Mouse (Mus musculus): ENCODE results near the gene Nub1. TPM values are rescaled to one million over a fixed set of nuclear protein-coding genes. Genes with fewer than 3 reads are reported as not detected.

Nub1 gene
- total RNA-seq, 2 experiments from 2014 or later = 29.1 to 29.2 TPM

DNA sequence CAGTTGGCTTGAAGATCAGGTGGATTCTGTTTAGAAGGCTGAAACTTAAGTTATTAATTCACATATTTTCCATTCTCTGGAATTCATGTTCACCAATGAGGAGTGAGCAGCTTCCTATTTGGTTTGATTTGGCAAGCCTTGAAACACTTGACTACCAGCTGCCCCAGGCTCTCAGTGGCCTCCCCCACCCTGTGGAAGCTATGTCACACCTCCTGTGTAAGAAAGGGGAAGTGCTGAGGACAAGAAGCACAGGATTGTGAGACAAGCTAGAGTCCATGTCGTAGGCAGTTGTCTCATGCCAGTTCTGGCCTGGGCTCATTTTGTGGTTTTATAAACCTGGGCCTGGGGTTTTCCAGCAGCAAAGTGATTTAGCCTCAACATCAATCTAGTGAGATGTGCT, 2.4 kb downstream of the Nub1 start:
- no peak for DNase-seq (ENCODE audit: low spot score in 2 of 2)

DNA sequence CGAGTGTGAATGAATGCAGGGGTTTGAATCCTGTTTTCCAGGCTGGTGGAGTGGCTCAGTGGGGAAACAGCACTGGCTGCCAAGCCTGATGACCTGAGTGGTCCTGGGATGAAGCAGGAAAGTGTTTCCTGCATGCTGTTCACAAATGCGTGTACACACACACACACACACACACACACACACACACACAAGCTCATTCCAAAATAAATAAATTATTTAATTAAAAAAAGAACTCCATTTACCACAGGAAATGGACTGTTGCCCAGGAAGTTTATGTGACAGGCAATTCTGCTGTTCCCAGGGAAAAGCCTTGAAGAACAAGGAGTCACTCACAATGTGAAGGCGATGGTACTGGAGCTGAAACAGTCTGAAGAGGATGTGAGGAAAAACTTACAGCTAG, 11.4 kb downstream of the Nub1 start:
- DNase-seq (ENCODE audit: low spot score in 2 of 2) = no peak

DNA sequence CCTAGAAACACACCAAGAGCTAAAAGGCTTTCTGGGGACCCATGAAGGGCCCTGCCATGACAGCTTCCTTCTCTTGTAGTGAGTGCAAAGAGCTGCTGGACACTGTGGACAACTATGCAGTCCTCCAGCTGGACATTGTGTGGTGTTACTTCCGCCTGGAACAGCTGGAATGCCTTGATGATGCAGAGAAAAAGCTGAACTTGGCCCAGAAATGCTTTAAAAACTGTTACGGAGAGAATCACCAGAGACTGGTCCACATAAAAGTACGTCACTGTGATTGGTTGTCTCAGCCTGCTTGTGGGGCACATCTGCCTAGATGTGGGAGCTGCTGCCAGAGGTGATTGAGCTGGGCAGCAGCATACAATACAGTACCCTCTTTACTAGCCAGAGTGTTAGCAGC, 15.9 kb downstream of the Nub1 start:
- DNase-seq (ENCODE audit: low spot score in 2 of 2) = no peak

DNA sequence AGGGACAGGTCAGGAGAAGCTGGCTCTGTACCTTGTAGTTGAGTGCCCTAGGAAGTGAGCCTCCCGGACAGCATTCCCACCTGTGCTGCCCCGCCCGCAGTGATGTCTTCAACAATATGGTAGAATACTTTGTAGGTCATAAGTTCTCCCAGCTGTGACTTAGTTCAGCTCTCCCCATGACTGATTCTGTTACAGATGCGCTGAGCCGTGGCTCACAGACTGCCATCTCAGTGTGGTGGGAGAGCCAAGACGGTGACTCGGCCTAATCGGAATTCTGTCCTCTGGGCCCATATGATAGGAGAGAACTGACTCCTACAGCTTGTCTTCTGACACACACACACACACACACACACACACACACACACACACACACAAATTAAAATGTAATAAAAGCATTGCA, 19.3 kb downstream of the Nub1 start:
- no peak for DNase-seq (ENCODE audit: low spot score in 2 of 2)

DNA sequence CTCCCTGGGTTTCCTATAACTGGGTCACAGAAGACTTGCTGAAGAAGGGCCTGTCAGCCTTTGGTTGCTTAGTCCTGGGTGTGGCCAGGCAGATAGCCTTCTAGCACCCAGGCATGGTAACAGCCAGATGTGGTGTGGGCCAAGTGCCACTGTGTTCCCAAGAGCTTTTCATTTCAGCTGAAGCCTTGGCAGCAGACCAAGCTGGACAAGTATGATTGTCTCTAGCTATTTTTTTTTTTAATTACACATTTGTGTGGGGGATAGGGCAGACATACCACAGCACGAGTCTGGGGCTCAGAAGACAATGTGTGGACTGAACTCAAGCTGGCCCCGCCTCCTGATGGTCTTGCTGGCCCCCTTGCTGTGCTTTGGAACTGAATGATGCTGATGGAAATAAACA, 24.6 kb downstream of the Nub1 start:
- DNase-seq (ENCODE audit: low spot score in 2 of 2) = peak in 1 of 2 experiments; percentile 34

DNA sequence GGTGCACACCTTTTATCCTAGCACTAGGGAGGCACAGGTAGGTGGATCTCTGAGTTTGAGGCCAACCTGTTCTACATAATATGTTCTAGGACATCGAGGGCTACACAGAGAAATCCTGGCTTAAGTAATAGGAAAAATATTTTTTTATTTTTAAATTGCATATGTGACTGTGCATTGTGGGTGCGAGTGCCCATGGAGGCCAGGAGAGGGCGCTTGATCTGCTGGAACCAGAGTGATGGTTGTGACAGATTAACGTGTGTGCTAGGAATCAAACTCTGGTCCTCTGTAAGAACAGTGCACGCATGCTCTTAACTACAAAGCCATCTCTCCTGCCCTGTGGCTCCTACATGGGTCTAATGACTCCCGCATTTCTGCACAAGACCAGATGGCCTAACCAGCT, 26.3 kb downstream of the Nub1 start:
- no peak for DNase-seq (ENCODE audit: low spot score in 2 of 2)

DNA sequence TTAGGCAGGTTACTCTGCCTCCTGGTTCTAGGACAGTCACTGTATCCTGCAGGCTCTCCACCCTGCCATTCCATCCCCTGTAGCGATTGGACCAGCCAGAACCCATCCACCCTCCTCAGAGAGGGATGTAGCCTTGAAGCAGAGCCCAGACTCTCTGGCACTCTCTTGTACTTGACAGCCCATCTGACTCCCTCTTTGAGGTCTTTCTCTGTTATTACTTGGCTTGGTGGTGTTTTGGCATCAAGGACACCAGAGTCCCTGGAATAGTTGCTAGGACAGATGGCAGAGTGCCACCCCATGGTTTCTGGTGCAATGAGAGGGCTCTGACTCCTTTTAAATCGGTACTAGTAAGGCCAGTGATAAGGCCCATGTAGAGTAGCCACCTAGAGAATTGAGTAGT, 27.9 kb downstream of the Nub1 start:
- DNase-seq (ENCODE audit: low spot score in 2 of 2) = peak in 1 of 2 experiments; percentile 32

DNA sequence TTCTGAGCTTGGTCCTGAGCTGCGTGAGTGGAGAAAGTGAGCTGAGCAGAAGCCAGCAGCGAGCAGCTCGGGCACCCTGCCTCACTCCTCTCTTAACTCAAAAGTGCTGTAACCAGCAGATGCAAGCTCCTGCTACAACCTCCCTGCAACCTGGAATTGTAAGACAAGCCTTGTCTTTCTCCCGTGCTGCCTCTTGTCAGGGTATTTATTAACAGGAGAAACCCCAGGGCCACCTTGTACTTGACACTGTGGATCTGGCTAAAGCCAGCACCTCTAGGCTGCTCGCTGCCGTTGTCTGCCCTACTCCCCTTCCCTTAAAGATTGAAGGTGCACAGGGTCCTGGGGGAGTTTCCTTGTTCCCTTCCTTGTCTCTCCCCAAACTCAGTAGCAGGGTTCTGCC, 28.7 kb downstream of the Nub1 start:
- DNase-seq (ENCODE audit: low spot score in 2 of 2) = no peak

DNA sequence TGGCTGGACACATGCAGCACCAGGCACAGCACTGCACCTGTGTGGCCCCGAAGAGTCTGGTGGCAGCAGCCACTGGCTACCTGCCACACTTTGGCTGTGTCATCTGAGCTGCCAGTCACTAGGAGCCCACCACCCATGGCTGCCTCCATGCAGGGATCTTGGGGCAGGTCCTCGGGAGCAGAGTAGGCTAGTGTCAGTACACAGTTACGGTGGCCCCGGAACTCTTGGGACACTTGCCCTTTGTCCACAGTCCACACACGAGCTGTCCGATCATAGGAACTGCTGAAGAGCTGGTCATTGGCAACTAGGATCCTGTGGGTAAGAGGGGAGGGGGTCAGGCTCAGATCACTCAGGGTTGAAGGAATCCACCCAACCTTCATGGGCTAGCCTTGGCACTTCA, 32.7 kb downstream of the Nub1 start:
- no peak for DNase-seq (ENCODE audit: low spot score in 2 of 2)

DNA sequence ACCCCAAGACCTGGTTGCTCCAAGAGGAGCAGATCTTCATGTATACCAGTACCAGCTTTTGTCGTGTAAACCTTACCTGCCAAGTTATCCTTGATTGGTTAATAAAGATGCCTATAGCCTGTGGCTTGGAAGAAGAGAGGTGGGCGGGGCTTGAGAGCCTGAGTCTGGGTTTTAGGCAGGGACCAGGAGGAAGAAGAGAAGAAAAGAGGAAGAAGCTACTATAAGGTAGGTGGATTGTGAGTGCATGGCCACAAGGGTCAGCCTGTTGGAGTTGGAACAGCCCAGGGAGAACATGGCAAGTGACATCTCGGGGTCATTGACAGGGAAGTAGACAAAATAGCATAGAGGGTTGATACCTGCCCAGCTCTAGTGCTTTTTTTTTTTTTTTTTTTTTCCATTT, 34.5 kb downstream of the Nub1 start:
- no peak for DNase-seq (ENCODE audit: low spot score in 2 of 2)

DNA sequence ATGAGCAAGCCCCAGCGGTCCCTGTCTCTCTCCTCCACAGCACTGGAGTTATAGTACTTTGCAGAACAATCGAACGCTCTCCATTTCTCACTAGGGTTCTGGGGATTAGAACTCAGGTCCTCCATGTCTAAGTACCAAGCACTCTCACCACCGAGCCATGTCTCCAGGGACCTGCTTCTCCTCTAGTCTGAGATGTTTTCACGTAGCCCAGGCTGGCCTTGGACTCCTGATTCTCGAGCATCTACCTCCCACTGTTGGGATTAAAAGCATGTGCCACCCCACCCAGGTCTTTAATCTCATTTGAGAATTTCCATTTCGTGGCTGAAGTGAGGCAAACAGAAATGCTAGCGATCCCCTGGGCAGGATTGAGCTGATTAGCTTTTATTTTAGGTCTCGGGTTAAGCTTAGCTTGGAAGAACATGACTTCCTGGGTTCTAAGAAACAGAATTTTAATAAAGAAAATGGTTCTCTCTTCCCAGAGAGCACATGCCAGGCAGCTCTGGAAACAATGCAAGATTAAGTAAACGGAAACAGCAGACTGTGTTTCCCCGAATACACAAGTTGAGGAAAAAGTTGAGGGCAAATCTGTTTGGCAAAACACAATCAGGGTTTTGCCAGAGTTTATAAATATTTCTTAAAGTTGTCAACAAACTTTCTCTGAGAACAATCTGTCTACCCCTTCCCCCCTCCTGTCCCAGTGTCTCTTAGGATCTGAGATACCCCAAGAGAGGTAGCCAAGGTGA, 38.4 kb downstream of the Nub1 start:
- no peak for DNase-seq (ENCODE audit: low spot score in 2 of 2)

DNA sequence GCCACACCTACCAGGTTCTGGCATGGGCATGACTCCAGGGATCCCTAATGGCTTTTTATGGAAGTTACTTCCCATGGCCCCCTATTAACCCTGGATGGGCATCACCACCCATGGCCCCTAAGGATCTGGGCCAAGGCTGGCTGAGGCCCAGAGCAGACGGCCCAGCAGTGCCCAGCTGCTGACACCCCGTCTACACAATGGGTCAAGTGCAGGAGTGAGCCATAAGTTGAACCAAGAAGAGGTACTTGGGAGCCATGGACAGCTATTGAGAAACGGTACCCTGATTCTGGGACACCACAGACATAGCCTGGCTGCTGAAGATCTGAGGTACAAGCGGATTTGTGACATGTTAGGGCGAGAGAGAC, 38.9 kb downstream of the Nub1 start:
- no peak for DNase-seq (ENCODE audit: low spot score in 2 of 2)

DNA sequence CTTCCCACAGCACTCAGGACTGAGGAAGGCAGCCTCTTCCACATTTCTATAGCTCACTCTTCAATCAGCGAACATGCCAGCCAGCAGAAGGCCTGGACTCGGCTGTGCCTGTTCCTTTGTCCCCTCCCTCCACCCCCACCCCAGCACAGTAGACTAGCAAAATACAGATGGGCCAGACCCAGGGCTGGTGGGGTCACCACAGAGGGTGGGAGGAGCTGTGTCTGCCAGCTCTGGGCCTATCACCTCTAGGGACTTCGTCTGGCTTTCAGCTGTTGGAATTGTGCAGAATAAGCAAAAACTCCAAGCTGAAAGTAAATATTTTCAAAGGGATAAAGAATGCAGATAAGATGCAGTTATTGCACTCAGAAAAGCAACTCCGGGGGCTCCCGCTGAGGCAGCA, 39.5 kb downstream of the Nub1 start:
- DNase-seq (ENCODE audit: low spot score in 2 of 2) = no peak

DNA sequence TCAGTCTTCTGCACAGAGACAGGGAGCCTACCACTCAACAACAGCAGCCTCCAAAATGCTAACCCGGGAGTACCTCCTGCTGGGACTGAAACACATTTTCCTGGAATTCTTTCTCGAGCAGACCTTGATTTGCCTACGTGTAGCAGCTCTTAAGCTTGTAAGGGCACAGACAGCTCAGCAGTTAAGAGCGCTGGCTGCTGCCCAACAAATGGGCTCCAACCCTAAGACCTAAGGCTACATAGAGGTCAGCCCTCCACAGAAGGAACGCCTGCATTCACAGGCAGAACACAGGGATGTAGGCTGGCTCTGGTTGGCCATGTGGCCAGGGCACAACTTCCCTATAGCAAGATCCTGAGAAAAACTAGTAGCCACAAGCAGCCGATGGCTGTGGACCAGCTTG, 40.6 kb downstream of the Nub1 start:
- no peak for DNase-seq (ENCODE audit: low spot score in 2 of 2)

DNA sequence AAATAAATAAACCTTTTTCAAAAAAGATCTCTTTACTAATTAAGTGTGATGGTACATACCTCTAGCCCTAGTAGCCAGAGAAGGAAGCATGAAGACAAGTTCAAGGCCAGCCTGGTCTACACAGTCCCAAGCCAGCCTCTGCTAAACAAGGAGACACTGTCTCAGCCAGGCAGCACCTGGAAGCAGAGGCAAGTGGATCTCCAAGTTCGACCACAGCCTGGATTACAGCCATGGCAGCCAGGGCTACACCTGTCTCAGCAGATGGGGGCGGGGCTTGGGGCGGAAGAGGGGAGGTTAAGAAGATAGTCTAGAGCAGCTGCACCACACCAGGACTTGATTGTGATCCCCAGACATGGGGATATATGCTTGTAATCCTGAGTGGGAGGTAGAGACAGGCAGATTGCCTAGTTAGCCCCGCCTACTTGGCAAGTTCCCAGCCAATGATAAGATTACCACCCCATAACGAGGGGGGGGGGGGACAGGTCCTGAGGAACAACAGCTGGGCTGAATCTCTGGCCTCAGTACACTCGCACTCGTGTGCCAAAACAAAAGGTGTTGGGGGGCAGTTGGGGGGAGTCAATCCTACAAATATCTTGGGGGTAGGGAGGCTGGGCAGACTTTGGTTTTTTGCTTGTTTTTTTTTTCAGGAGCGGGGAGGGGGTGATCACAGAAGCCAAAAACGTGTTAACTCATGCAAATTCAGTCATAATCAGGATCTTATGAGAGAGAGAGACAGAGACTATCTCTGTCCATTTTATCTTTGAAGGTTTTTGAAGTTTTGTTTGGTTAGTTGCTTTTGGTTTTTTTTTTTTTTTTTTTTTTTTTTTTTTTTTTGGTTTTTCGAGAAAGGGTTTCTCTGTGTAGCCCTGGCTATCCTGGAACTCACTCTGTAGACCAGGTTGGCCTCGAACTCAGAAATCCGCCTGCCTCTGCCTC, 41.8 kb downstream of the Nub1 start:
- DNase-seq (ENCODE audit: low spot score in 2 of 2) = no peak

DNA sequence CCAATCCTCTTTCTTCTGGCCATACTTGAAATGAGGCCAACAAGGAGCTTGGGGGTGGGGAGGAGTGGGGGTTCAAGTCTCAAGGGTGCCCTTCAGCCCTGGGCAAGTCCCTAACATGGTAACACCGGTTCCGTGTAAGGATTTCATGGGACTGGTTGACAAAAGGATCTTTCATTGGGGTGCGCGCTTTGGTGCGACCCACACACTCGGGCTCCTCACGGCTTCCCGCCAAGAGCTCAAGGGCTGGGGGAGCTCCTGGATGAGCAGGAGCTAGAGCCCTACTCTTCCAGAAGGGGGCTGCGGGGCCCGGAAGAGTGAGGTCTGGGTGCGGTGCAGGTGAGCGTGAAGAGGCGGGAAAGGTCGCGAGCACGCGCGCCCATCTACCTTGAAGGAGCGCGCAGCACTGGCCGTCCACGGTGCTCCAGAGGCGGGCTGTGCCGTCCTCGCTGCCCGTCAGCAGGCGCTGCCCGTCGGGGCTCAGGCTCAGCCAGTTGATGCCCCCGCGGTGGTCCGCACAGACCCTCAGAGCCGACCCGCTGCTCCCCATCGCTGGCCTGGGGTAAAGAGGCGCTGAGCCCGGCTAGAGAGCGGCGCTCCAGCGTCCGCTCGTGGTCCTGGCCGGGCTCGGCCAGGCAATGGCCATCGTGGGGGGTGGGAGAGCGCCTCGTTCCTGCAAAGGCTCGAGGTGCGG, 44.6 kb downstream of the Nub1 start:
- no peak for DNase-seq (ENCODE audit: low spot score in 2 of 2)

DNA sequence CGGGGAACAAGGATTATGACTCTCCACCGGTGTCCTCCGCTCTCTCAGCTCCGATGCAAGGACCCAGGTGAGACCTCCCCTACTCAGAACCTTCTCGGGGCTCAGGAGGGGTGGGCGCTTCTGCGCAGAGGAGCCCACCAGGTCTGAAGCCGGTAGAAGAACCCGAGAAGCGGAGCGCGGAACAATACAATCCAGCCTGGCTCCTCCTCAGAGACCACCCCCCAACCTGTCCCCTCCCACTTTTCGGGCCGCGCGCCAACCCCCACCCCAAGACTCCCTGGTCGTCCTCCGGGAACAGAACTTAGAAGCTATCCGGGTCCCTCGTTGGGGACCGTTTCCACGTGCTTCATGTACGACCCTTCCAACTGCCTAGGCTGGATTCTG, 45.1 kb downstream of the Nub1 start, which contains the start of gene Wdr86:
Wdr86 (minus strand) TSS at position 240 of the 384 bp plus-strand sequence.
- no peak for DNase-seq (ENCODE audit: low spot score in 2 of 2)

DNA sequence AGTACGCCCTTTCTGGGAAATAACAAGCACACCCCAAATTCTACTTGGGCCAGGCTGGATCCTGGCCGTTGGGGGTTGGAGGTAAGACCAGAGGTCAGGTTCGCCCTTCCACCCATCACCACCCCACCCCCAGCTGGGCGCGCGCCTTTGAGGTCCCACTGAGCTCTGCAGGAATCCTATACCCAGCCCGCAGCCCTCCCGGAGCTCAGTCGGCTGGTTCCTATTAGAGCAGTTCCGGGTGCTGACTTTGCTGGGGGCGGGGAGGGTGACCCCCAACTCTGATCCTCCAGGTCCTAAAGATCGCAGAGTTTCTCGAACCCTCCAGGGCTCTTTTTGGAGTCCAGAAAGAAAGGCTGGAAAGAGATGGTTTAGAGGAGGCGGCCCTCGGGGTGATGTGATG, 45.7 kb downstream of the Nub1 start:
- no peak for DNase-seq (ENCODE audit: low spot score in 2 of 2)

DNA sequence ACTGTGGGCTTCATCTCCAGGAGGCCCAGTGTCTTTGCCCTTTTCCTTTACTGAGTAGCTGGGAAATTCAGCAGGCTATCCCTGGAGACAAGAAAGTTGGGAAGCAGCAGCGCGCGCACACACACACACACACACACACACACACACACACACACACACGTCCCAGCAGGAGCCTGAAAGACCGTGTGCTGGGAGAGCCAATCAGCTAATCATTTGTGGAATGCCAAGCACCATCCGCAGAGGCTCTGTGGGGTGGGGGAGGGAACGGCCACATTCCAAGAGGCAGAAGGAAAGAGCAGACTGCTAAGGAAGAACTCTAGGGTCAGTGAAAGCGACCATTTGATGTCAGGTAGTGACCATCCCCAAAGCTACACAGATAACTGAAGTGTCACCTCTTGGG, 47.8 kb downstream of the Nub1 start:
- DNase-seq (ENCODE audit: low spot score in 2 of 2) = no peak

DNA sequence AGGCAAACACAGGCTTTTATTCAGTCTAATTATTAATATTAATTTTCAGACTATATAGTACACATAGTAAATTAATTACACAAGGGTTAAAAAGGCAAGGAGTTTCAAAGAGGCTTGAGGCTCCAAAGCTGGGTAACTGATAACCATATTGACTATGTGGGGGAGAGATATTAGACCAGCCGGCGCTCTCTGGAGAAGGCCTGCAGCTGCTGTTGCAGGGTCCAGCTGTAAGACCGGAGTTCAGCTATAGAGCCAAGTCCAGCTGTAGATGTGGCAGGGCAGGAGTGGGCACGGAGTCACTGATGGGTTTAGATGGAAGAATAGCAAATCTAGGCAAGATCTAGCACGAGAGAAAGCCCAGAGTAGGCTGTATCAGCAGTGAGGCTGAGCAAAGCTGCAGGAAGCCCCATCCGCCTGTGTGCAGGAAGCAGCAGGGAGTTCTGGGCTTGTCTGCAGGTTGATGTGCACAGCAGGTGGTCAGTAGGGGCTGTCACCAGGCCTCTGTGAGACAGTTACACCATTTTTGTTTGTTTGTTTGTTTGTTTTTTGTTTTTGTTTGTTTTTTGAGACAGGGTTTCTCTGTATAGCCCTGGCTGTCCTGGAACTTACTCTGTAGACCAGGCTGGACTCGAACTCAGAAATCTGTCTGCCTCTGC, 48.6 kb downstream of the Nub1 start:
- DNase-seq (ENCODE audit: low spot score in 2 of 2) = no peak

DNA sequence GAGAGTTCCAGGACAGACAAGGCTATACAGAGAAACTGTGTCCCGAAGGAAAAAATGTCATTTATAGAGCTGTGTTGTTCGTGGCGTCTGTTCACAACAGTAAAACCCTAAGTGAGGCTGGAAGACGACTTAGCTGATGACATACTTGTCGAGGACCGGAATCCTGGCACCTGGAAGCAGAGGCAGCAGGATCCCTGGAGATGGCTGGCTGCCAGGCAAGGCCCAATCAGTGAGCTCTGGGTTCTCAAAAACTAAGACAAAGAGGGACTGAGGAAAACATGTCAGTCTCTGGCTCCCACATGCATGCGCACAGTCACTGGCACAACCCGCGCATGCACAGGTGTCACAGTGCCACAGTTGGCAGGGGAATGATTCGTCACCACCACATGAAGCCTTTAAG, 52.3 kb downstream of the Nub1 start:
- no peak for DNase-seq (ENCODE audit: low spot score in 2 of 2)

Data from gastrocnemius, postnatal 4 days (tissue).